In genomic region chr6:56608277-56608676, GRCm38 (mm10) we compare ENCODE assay signal across 8 mouse cellular contexts. TPM values are rescaled to one million over a fixed set of nuclear protein-coding genes. Genes with fewer than 3 reads are reported as not detected.
DNase-seq lines count a peak whose midpoint lies in the region; ATAC-seq and TF ChIP-seq lines count a peak whose summit lies in the region.

No protein-coding gene starts in this region.

- H3K9ac ChIP-seq in hindbrain, postnatal 0 days (replicated peaks; ENCODE audit: low read length), result no peak overlapping the region

- peak; percentile 80 for TF ChIP-seq CTCF in Patski (IDR thresholded peaks at IDR 0.05)
- peak; percentile 92 for TF ChIP-seq CTCF in hindbrain, postnatal 0 days (IDR thresholded peaks at IDR 0.05; ENCODE audit: low read depth)

- peak; percentile 60 for ATAC-seq in Patski
- peak; percentile 76; the same call in 1 of the 2 replicates for ATAC-seq in hindbrain, postnatal 0 days

- H3K27me3 ChIP-seq in Patski, result peaks cover 8% of the 10 kb centered on the region
- no peaks in the 10 kb centered on the region for H3K27me3 ChIP-seq in hindbrain, postnatal 0 days (ENCODE audit: insufficient read depth, low read length)

- H3K36me3 ChIP-seq in hindbrain, postnatal 0 days (ENCODE audit: insufficient read depth, low read length), result no peaks in the 10 kb centered on the region

- no peaks in the 10 kb centered on the region for H3K9me3 ChIP-seq in hindbrain, postnatal 0 days (ENCODE audit: low read length)

- H3K4me3 ChIP-seq in hindbrain, postnatal 0 days (ENCODE audit: low read length), result no peak overlapping the region

- intact Hi-C loops in left cerebral cortex, postnatal 14 days (cut with DNase I), result loop anchor here (1.0 to 2.0 kb wide), 2 partner anchors 127 to 541 kb away; no protein-coding TSS in a partner anchor

- H3K27ac ChIP-seq in hindbrain, postnatal 0 days, result no peak overlapping the region

- H3K4me2 ChIP-seq in hindbrain, postnatal 0 days (ENCODE audit: low read depth, low read length), result no peak overlapping the region

- DNase-seq in A20 (ENCODE audit: low read depth, low spot score) (peak; percentile 70), Patski (ENCODE audit: low read depth, low spot score) (peak; percentile 20)
- peak; percentile 68 for DNase-seq in cerebellum, adult 9-11 months
- DNase-seq in frontal cortex, adult 2 months (ENCODE audit: extremely low spot score in 1 of 2, low spot score in 1 of 2), result peak; percentile 60 to 88
- peak; percentile 86 for DNase-seq in hindbrain, postnatal 0 days (ENCODE audit: low spot score)
- peak; percentile 78 to 80 for DNase-seq in left cerebral cortex, postnatal 14 days (ENCODE audit: low spot score in 2 of 2)
- peak; percentile 65 for DNase-seq in naive thymus-derived CD4-positive, alpha-beta T cell, adult 2 months (ENCODE audit: low read depth)
- peak; percentile 45 for DNase-seq in telencephalon, adult 2 months (ENCODE audit: low read depth, low spot score)

- WGBS in hindbrain, postnatal 0 days, result 5% methylated on average over 4 of the region's 4 CpGs

- in situ Hi-C loops in Patski (cut with MboI; ENCODE audit: low pct_unique_long_range_greater_than_20kb), result loop anchor here (5.0 to 10.0 kb wide), 2 partner anchors 131 to 543 kb away; no protein-coding TSS in a partner anchor

- POLR2A ChIA-PET in Patski (lab: Charles Lee), result no interaction called here

- no peaks in the 10 kb centered on the region for H3K4me1 ChIP-seq in hindbrain, postnatal 0 days (ENCODE audit: insufficient read depth, low read length)

- CTCF ChIA-PET in Patski (lab: Charles Lee), result interaction anchor here (0.5 to 1.7 kb wide), 5 partner anchors 13 to 1044 kb away, joined by 3 to 8 read pairs (median 4); no protein-coding TSS in a partner anchor

RNA-seq across cellular contexts. Expression of gene Pde1c, which starts 39.4 kb away (rescaled TPM):
- polyA plus RNA-seq in Patski (2021), result not detected
- 8.3 and 8.4 TPM in 2 replicates for polyA plus RNA-seq in frontal cortex, adult 2 months (2012; rRNA removed)
- total RNA-seq in hindbrain, postnatal 0 days (2014; rRNA removed), result 51.0 and 56.0 TPM in 2 replicates
- polyA plus RNA-seq in hindbrain, postnatal 0 days (2015; fragmentation: Nextera tagmentation; extraction: Ambion mirVana), result 27.5 and 31.4 TPM in 2 replicates
- total RNA-seq in left cerebral cortex, postnatal 14 days (2021), result 1 to 10 TPM; 3.4 to 3.8 TPM

Comparison
In these comparisons a context has a peak if more than half of its experiments do, and no peak if none do; other contexts are left out.
1. DNase-seq: peak in every context shown above with its lines; median percentile 86 in hindbrain, postnatal 0 days; 79 in left cerebral cortex, postnatal 14 days; 74 in frontal cortex, adult 2 months; 70 in A20; 68 in cerebellum, adult 9-11 months; 65 in naive thymus-derived CD4-positive, alpha-beta T cell, adult 2 months; 45 in telencephalon, adult 2 months; 20 in Patski.